Mouse (Mus musculus): ENCODE measurements around the gene Greb1. TPM values are rescaled to one million over a fixed set of nuclear protein-coding genes. Genes with fewer than 3 reads are reported as not detected.

Greb1 gene
- polyA plus RNA-seq, 2 experiments = 0.41 to 1.1 TPM

DNA sequence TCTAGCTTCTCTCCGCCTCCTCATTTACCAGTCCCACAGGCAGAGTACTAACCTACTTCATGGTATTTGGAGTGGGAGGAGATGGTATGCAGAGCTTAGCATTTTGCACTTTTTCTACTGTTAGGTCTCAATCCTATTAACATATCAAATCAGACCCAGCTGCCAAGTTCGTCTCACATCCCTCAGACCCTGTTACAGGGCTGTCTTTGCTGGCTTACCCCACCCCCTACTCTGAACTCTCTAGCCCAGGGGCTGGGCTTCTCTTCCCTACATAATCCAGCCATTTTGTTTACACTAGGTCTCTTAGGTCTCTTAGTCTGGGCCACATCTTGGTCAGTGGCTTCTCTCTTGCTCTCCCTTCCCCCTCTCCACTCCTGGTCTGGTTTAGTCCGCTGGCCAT is 131.5 kb downstream of the Greb1 start:
- Histone ChIP-seq H3K4me3 (ENCODE audit: insufficient read depth in 1 of 2, low read depth in 2 of 2, low read length in 2 of 2) (no peak overlapping the region), H3K9ac (replicated peaks) (no peak overlapping the region), H3K27ac (no peak overlapping the region), H3K36me3 (replicated peaks; ENCODE audit: control insufficient read depth, insufficient read depth, low read depth) (no peaks in the 10 kb centered on the region), H3K4me1 (replicated peaks; ENCODE audit: control insufficient read depth in 2 of 2, insufficient read depth in 2 of 2, low read length in 1 of 2) (no peaks in the 10 kb centered on the region), H3K27me3 (ENCODE audit: control insufficient read depth, insufficient read depth, low read length) (no peaks in the 10 kb centered on the region), H3K4me2 (ENCODE audit: low read depth) (no peak overlapping the region), H3K9me3 (ENCODE audit: control insufficient read depth, low read length) (no peaks in the 10 kb centered on the region)
- WGBS (ENCODE audit: insufficient replicate concordance) = 37% methylated on average over 3 of the region's 3 CpGs
- no peak for DNase-seq (ENCODE audit: low read depth in 3 of 3, low spot score in 3 of 3)
- TF ChIP-seq EP300 (IDR thresholded peaks at IDR 0.05; ENCODE audit: low read depth) (no peak), CTCF (IDR thresholded peaks at IDR 0.05; ENCODE audit: low read depth) (no peak)
- no peak for ATAC-seq (ENCODE audit: insufficient read depth)

DNA sequence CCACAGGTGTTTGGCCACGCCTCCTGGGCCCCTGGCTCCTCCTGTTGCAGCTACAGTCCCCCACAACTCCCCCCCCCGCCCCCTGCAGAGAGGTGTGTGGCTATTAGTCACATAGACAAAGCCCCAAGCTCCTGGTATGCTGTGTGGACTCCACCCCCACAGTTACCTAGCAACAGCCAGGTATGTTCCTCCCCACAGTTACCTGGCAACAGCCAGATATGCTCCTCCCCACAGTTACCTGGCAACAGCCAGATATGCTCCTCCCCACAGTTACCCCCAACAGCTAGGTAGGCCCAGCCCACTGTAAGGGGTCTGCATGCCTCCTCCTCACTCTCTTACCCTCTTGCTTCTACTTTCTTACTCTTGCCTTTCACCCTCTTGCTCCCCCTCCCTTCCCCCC is 135.7 kb downstream of the Greb1 start:
- H3K27ac ChIP-seq = no peak overlapping the region
- no peaks in the 10 kb centered on the region for H3K36me3 ChIP-seq (replicated peaks; ENCODE audit: control insufficient read depth, insufficient read depth, low read depth)
- no peak overlapping the region for H3K4me2 ChIP-seq (ENCODE audit: low read depth)
- DNase-seq (ENCODE audit: low read depth in 3 of 3, low spot score in 3 of 3) = no peak
- ATAC-seq (ENCODE audit: insufficient read depth) = no peak
- no peaks in the 10 kb centered on the region for H3K9me3 ChIP-seq (ENCODE audit: control insufficient read depth, low read length)
- H3K9ac ChIP-seq (replicated peaks) = no peak overlapping the region
- 20% methylated on average over 2 of the region's 2 CpGs for WGBS (ENCODE audit: insufficient replicate concordance)
- H3K27me3 ChIP-seq (ENCODE audit: control insufficient read depth, insufficient read depth, low read length) = no peaks in the 10 kb centered on the region
- H3K4me1 ChIP-seq (replicated peaks; ENCODE audit: control insufficient read depth in 2 of 2, insufficient read depth in 2 of 2, low read length in 1 of 2) = no peaks in the 10 kb centered on the region
- TF ChIP-seq EP300 (IDR thresholded peaks at IDR 0.05; ENCODE audit: low read depth) (no peak), CTCF (IDR thresholded peaks at IDR 0.05; ENCODE audit: low read depth) (no peak)
- H3K4me3 ChIP-seq (ENCODE audit: insufficient read depth in 1 of 2, low read depth in 2 of 2, low read length in 2 of 2) = no peak overlapping the region

- DNase-seq (ENCODE audit: low read depth in 3 of 3, low spot score in 3 of 3) (no peak), ATAC-seq (ENCODE audit: insufficient read depth) (no peak)
- WGBS (ENCODE audit: insufficient replicate concordance) = 56% methylated on average over 6 of the region's 6 CpGs
- Histone ChIP-seq H3K4me3 (ENCODE audit: insufficient read depth in 1 of 2, low read depth in 2 of 2, low read length in 2 of 2) (no peak overlapping the region), H3K27ac (no peak overlapping the region), H3K27me3 (ENCODE audit: control insufficient read depth, insufficient read depth, low read length) (no peaks in the 10 kb centered on the region), H3K4me2 (ENCODE audit: low read depth) (no peak overlapping the region), H3K36me3 (replicated peaks; ENCODE audit: control insufficient read depth, insufficient read depth, low read depth) (no peaks in the 10 kb centered on the region), H3K9me3 (ENCODE audit: control insufficient read depth, low read length) (no peaks in the 10 kb centered on the region), H3K9ac (replicated peaks) (no peak overlapping the region), H3K4me1 (replicated peaks; ENCODE audit: control insufficient read depth in 2 of 2, insufficient read depth in 2 of 2, low read length in 1 of 2) (no peaks in the 10 kb centered on the region)
- TF ChIP-seq CTCF (IDR thresholded peaks at IDR 0.05; ENCODE audit: low read depth) (no peak), EP300 (IDR thresholded peaks at IDR 0.05; ENCODE audit: low read depth) (no peak)
Measured at GRCm38 (mm10) chr12:16662955-16663585, 137.6 kb downstream of the Greb1 start.

- 67% methylated on average over 2 of the region's 2 CpGs for WGBS (ENCODE audit: insufficient replicate concordance)
- H3K4me3 ChIP-seq (ENCODE audit: insufficient read depth in 1 of 2, low read depth in 2 of 2, low read length in 2 of 2) = no peak overlapping the region
- no peak for TF ChIP-seq EP300 (IDR thresholded peaks at IDR 0.05; ENCODE audit: low read depth)
- no peaks in the 10 kb centered on the region for H3K27me3 ChIP-seq (ENCODE audit: control insufficient read depth, insufficient read depth, low read length)
- H3K27ac ChIP-seq = no peak overlapping the region
- no peaks in the 10 kb centered on the region for H3K9me3 ChIP-seq (ENCODE audit: control insufficient read depth, low read length)
- no peak overlapping the region for H3K4me2 ChIP-seq (ENCODE audit: low read depth)
- no peak overlapping the region for H3K9ac ChIP-seq (replicated peaks)
- ATAC-seq (ENCODE audit: insufficient read depth) (no peak), DNase-seq (ENCODE audit: low read depth in 3 of 3, low spot score in 3 of 3) (no peak)
- no peaks in the 10 kb centered on the region for H3K4me1 ChIP-seq (replicated peaks; ENCODE audit: control insufficient read depth in 2 of 2, insufficient read depth in 2 of 2, low read length in 1 of 2)
- H3K36me3 ChIP-seq (replicated peaks; ENCODE audit: control insufficient read depth, insufficient read depth, low read depth) = no peaks in the 10 kb centered on the region
Measured at GRCm38 (mm10) chr12:16661936-16662335, 138.8 kb downstream of the Greb1 start.

GRCm38 (mm10) chr12:16661459-16661858 is 139.2 kb downstream of the Greb1 start:
- DNase-seq (ENCODE audit: low read depth in 3 of 3, low spot score in 3 of 3) (no peak), ATAC-seq (ENCODE audit: insufficient read depth) (no peak)
- no peaks in the 10 kb centered on the region for H3K9me3 ChIP-seq (ENCODE audit: control insufficient read depth, low read length)
- 73% methylated on average over 10 of the region's 10 CpGs for WGBS (ENCODE audit: insufficient replicate concordance)
- no peaks in the 10 kb centered on the region for H3K27me3 ChIP-seq (ENCODE audit: control insufficient read depth, insufficient read depth, low read length)
- no peak overlapping the region for H3K9ac ChIP-seq (replicated peaks)
- TF ChIP-seq EP300 (IDR thresholded peaks at IDR 0.05; ENCODE audit: low read depth) (no peak), CTCF (IDR thresholded peaks at IDR 0.05; ENCODE audit: low read depth) (no peak)
- H3K4me3 ChIP-seq (ENCODE audit: insufficient read depth in 1 of 2, low read depth in 2 of 2, low read length in 2 of 2) = no peak overlapping the region
- no peak overlapping the region for H3K4me2 ChIP-seq (ENCODE audit: low read depth)
- H3K27ac ChIP-seq = no peak overlapping the region
- H3K36me3 ChIP-seq (replicated peaks; ENCODE audit: control insufficient read depth, insufficient read depth, low read depth) = no peaks in the 10 kb centered on the region
- no peaks in the 10 kb centered on the region for H3K4me1 ChIP-seq (replicated peaks; ENCODE audit: control insufficient read depth in 2 of 2, insufficient read depth in 2 of 2, low read length in 1 of 2)

All from liver, embryonic 14.5 days (tissue).